In the genomic region with DNA sequence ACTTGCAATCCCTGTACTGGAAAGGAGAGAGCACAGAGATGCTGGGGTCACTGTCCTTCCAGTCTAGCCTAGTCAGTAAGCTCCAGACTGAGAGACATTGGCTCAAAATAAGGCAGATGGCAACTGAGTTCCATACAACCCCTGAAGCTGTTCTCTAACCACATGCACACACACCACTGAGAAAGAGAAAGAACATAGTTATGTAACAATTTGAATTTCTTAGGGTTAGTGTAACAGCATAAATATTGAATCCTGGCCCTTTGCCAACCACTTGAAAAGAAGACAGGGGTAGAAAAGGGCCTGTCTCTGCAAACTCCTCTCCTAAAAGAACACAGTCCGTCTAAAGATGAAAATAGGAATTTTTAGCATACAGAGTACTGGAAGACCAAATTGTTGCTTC, we compare ENCODE assay signal across 23 mouse cellular contexts. TPM values are rescaled to one million over a fixed set of nuclear protein-coding genes. Genes with fewer than 3 reads are reported as not detected.
"Had no signal": no experiment of that assay in that cellular context is flagged by ENCODE, and none has a peak within 500 bp of the region (broad histone marks: within the 10 kb centered on the region; RNA-seq: fewer than 3 reads in every experiment).

No protein-coding gene starts in this region.

- H3K4me3 ChIP-seq: liver, embryonic 13.5 days; lung, embryonic 15.5 days; neural tube, embryonic 12.5 days; neural tube, embryonic 15.5 days; stomach, embryonic 15.5 days had no signal

- DNase-seq: kidney, adult 2 months; kidney, postnatal 25 days; left cerebral cortex, postnatal 4 days; liver, embryonic 13.5 days; lung, postnatal 4 days; midbrain, embryonic 14.5 days; right cerebral cortex, adult 18-20 months; right cerebral cortex, postnatal 25 days; spleen, adult 18-20 months; thymus, postnatal 25 days had no signal

- ATAC-seq: intestine, postnatal 0 days had no signal

- H3K4me2 ChIP-seq: liver, embryonic 13.5 days; lung, embryonic 15.5 days; midbrain, embryonic 11.5 days; neural tube, embryonic 12.5 days; neural tube, embryonic 15.5 days; stomach, embryonic 15.5 days had no signal

- H3K36me3 ChIP-seq: liver, embryonic 13.5 days; lung, embryonic 15.5 days; neural tube, embryonic 12.5 days; neural tube, embryonic 15.5 days; stomach, embryonic 15.5 days had no signal

- H3K9me3 ChIP-seq: liver, embryonic 13.5 days; lung, embryonic 15.5 days; neural tube, embryonic 12.5 days; neural tube, embryonic 15.5 days; stomach, embryonic 15.5 days had no signal

- H3K27me3 ChIP-seq: liver, embryonic 13.5 days; lung, embryonic 15.5 days; neural tube, embryonic 12.5 days; neural tube, embryonic 15.5 days; stomach, embryonic 15.5 days had no signal

- H3K27ac ChIP-seq: kidney, postnatal 0 days; liver, embryonic 13.5 days; lung, embryonic 15.5 days; neural tube, embryonic 12.5 days; neural tube, embryonic 15.5 days; stomach, embryonic 15.5 days had no signal

- H3K9ac ChIP-seq: liver, embryonic 13.5 days; lung, embryonic 15.5 days; neural tube, embryonic 12.5 days; neural tube, embryonic 15.5 days; stomach, embryonic 15.5 days had no signal

- H3K4me1 ChIP-seq: liver, embryonic 13.5 days had no signal

RNA-seq across cellular contexts. Expression of gene Gm17571, which starts 12.8 kb away (rescaled TPM):
- polyA plus RNA-seq: intestine, postnatal 0 days; kidney, adult 2 months; kidney, embryonic 14.5 days; kidney, postnatal 0 days; large intestine, adult 2 months; limb, embryonic 14.5 days; liver, adult 2 months; liver, embryonic 13.5 days; liver, embryonic 16.5 days; lung, embryonic 15.5 days; midbrain, embryonic 11.5 days; midbrain, embryonic 14.5 days; neural tube, embryonic 12.5 days; neural tube, embryonic 15.5 days; stomach, embryonic 15.5 days; thymus, postnatal 0 days had no signal
